Mouse (Mus musculus) right cerebral cortex, postnatal 14 days (tissue): ENCODE measurements around the gene Olfr867.

ENCODE experiments used
- DNase-seq: peaks from one replicate; pipeline ENCODE4 v3.0.0; 2022

Gene Olfr867

DNA sequence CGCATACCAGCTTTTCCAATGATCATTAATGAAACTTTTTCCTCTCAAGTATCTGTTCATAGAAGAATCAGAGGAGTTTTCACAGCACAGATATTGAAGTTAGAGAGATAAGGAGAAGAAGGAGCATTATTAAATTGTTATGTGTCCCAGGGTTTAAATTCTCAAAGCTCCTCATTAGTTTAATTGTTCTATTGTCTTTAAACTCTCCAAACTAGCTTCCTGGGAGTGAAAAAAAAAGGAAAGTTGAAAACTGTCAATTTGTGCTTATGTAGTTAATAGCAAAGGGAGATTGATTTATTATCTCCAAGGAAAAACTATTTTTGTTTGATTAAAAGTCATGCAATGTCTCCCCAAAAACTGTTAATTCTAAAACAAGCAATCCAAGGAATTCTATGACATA, at the start of gene Olfr867:
Gene Olfr867, minus strand, starts transcription at position 101 of the 400 bp plus-strand sequence.
- DNase-seq = no peak

DNA sequence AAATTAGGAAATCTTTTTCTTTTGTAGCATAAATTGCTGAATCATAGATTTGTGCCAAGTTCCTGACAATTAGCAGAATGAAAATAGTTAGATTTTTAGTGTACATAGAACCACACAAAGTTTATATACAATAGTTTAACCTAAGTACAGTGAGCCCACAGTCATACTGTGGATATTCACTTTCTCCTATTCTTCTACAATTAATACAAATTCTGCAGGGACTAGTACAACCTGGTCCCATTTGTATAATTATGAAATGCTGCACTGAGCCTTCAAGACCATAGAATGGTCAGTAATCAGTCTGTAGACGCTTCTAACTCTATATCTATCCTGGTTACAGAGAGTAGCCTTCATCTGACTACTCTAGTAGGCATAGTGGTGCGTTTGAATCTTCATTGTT, 41.0 kb upstream of the Olfr867 start, which contains the start of gene Olfr868:
Gene Olfr868, plus strand, starts transcription at position 301 of the 400 bp plus-strand sequence.
- no peak for DNase-seq

DNA sequence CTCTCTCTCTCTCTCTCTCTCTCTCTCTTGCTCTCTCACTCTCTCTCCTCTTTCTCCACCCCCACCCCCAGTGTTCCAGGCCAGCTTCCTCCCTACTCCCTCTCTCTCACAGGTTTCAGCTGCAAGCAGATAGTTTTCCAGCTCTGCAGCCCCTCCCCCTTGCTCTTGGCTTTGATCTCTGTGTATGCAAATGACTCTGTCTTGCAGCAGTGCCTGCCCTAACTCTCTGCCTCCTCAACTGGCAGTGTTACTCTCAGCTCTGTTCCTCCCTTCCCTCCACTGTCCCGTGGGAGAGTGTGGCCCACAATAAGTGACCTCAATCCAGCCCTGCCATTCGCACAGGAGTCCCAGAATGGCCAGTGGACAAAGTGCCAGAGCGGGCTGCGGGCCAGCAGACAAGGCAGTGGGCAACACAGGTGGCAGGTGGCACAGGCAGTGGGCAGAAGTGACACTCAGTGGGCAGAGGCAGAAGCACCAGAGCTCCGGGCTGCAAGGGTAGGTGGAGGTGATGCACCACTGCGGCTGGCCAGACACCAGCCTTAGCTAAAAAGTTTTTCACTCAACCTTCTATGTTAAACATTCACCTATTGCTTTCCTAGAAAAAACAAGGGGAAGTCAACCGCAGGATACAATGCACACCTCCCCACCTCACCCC, 16.3 kb upstream of the Olfr867 start:
- no peak for DNase-seq

DNA sequence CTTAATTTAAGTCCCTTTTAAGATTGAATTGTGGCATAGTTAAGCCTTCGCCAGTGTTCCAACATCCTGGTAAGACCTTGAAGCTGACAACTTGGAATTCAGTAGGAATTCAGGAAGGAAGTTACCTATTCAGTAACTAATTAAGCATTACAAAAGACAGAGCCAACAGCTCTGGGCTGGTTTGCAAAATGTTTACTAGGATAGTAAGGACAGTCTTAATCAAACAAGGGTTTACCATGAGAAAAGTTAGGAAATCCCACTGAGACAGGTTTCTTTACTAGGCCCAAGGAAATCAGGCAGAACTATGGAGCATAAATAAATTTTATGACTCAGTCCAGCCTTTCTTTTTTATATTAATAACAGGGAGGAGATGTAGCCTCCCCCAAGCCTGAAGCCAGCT, 13.9 kb upstream of the Olfr867 start:
- no peak for DNase-seq

DNA sequence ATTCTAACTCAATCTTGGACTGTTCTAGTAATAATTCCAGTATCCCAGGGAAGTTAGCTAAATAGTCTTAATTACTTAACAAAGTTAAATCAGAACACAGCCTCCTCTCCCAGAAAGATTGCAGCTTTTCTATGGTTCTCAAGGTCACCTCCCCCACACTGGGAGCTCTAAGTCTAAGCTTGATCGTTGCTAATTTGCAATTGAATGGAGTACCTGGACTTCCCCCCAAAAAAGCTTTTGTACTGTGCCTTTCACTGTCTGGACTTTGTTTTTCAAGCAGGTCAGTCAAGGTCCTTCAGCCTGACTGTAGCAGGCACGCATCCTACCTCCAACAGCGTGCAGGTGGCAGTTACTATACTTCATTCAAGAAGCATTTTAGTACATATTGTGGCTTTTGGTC, 12.9 kb upstream of the Olfr867 start:
- no peak for DNase-seq

DNA sequence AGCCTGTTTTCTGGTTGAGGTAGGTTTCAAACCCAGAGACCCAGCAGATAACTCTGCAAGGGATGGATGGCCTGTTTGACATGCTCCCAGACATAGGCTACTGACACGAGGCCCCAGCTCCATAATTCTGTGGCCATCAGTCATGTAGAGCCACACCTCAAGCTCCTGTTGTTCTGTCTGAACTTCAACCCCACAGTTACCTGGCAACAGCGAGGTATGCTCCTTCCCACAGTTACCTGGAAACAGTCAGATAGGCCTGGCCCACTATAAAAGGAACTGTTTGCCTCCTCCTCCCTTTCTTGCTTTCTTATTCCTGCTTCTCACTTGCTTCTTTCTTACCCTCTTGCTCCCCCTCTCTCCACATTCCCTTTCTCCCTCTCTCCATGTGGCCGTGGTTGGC, 9.4 kb downstream of the Olfr867 start:
- DNase-seq = no peak

DNA sequence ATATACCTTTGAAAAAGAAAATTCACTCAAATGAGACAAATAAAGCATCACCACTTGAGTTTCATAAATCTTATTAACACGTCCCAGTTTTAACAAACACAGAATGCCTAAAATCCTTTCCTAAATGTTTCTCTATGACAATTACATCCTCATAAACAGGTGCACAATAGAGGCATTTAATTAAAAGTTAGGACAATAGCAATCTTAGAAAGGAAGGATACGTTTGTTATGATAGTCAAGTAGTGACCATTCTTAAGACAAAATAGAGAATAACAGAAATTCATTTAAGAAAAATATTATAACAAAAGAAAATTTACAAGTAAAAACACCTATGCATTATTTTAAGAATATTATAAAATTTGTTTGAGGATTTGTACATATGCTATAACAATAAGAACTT, 29.4 kb downstream of the Olfr867 start, which contains the start of gene Olfr866:
Gene Olfr866, minus strand, starts transcription at position 101 of the 400 bp plus-strand sequence.
- no peak for DNase-seq
